Mouse (Mus musculus) kidney, embryonic 16.5 days (tissue): Measurements from ENCODE around the gene Fam120b. TPM values are rescaled to one million over a fixed set of nuclear protein-coding genes. Genes with fewer than 3 reads are reported as not detected.

Experiments used
- ATAC-seq: fragments of 200-750 bp; cut with Nextera tagmentation; 2 replicates; pipeline ENCODE4 v1.8.0; 2017; ENCODE audit warnings: moderate TSS enrichment; ENCODE audit not compliant: low FRiP score, low TSS enrichment
- H3K27ac ChIP-seq: fragments of 300-500 bp; sonication (generic); 2 replicates; pipeline ENCODE4 v1.5.1; 2014; ENCODE audit warnings: low read length
- H3K27me3 ChIP-seq: fragments of 300-500 bp; sonication (generic); 2 replicates; pipeline ENCODE4 v1.6.1; 2014; ENCODE audit warnings: low read length, control low read depth, mixed read lengths; ENCODE audit not compliant: insufficient read depth
- H3K36me3 ChIP-seq: fragments of 300-500 bp; sonication (generic); 2 replicates; pipeline ENCODE4 v1.6.1; 2014; ENCODE audit warnings: low read length, control low read depth, mixed read lengths; ENCODE audit not compliant: insufficient read depth
- H3K4me1 ChIP-seq: fragments of 300-500 bp; sonication (generic); 2 replicates; pipeline ENCODE4 v1.6.1; 2014; ENCODE audit warnings: low read length, control low read depth, mixed read lengths; ENCODE audit not compliant: insufficient read depth
- H3K4me2 ChIP-seq: fragments of 300-500 bp; sonication (generic); replicated peaks from 2 replicates; pipeline ENCODE4 v1.6.1; 2014; ENCODE audit warnings: low read depth, low read length
- H3K4me3 ChIP-seq: fragments of 300-500 bp; sonication (generic); 2 replicates; pipeline ENCODE4 v1.5.1; 2014; ENCODE audit warnings: mild to moderate bottlenecking, low read length
- H3K9ac ChIP-seq: fragments of 300-500 bp; sonication (generic); replicated peaks from 2 replicates; pipeline ENCODE4 v1.6.1; 2014; ENCODE audit warnings: low read length
- H3K9me3 ChIP-seq: fragments of 300-500 bp; sonication (generic); 2 replicates; pipeline ENCODE4 v1.6.1; 2016; ENCODE audit warnings: low read length, control low read depth
- WGBS: fragments of 180-500 bp; shearing (Covaris S2); extraction: QIAGEN DNeasy Blood & Tissue Kit; methylation state at CpG from one replicate; pipeline ENCODE4 v1.1.7; 2014; 5-methylcytosine and 5-hydroxymethylcytosine counted together
- polyA plus RNA-seq: library from polyadenylated mRNA; unstranded; fragments of >200 nt; fragmentation: Nextera tagmentation; extraction: Ambion mirVana; gene quantifications from 2 replicates; pipeline ENCODE4 v1.2.1, GENCODE M21; 2015

Gene Fam120b
- polyA plus RNA-seq, 1 experiment from 2014 or later = 31.4 TPM

- Histone ChIP-seq H3K36me3 (peaks cover 18% of the 10 kb centered on the region), H3K4me1 (peaks cover 23% of the 10 kb centered on the region), H3K4me2 (peak overlapping the region; percentile 97), H3K9ac (peak overlapping the region; percentile 37), H3K27me3 (peaks cover 20% of the 10 kb centered on the region), H3K4me3 (peak overlapping the region; percentile 74), H3K9me3 (no peaks in the 10 kb centered on the region), H3K27ac (peak overlapping the region; percentile 50)
- no peak for ATAC-seq
- WGBS = 53% methylated on average over 17 of the region's 17 CpGs
Observed at GRCm38 (mm10) chr17:15371967-15372835, 23.8 kb upstream of the Fam120b start.

- peaks cover 30% of the 10 kb centered on the region for H3K4me1 ChIP-seq
- peak overlapping the region; percentile 74 for H3K4me3 ChIP-seq
- peaks cover 12% of the 10 kb centered on the region for H3K36me3 ChIP-seq
- no peaks in the 10 kb centered on the region for H3K9me3 ChIP-seq
- no peak for ATAC-seq
- H3K4me2 ChIP-seq = peak overlapping the region; percentile 97
- peak overlapping the region; percentile 50 for H3K27ac ChIP-seq
- WGBS = 47% methylated on average over 15 of the region's 15 CpGs
- peaks cover 26% of the 10 kb centered on the region for H3K27me3 ChIP-seq
- peak overlapping the region; percentile 37 for H3K9ac ChIP-seq
Observed at GRCm38 (mm10) chr17:15372931-15373652, 22.9 kb upstream of the Fam120b start.

- H3K4me1 ChIP-seq = peaks cover 41% of the 10 kb centered on the region
- peak overlapping the region; percentile 73 for H3K9ac ChIP-seq
- H3K4me2 ChIP-seq = peak overlapping the region; percentile 97
- peak overlapping the region; percentile 74 for H3K4me3 ChIP-seq
- peaks cover 37% of the 10 kb centered on the region for H3K27me3 ChIP-seq
- WGBS = 2% methylated on average over 50 of the region's 50 CpGs
- no peaks in the 10 kb centered on the region for H3K9me3 ChIP-seq
- peak overlapping the region; percentile 67; the same call in 1 of the 2 replicates for H3K27ac ChIP-seq
- H3K36me3 ChIP-seq = 0 out of 2 replicates have a peak, but pooled peaks cover 8% of the 10 kb centered on the region
- no peak for ATAC-seq
Observed at GRCm38 (mm10) chr17:15374321-15375141, 21.5 kb upstream of the Fam120b start.

GRCm38 (mm10) chr17:15375224-15375623 lies 20.8 kb upstream of the Fam120b start:
- ATAC-seq = no peak
- Histone ChIP-seq H3K27ac (peak overlapping the region; percentile 67), H3K9ac (peak overlapping the region; percentile 73)

GRCm38 (mm10) chr17:15375701-15376493 lies 20.1 kb upstream of the Fam120b start:
- peak overlapping the region; percentile 80 for H3K27ac ChIP-seq
- under 1% methylated on average over 66 of the region's 69 CpGs for WGBS

More at GRCm38 (mm10) chr17:15375224-15375623, 20.8 kb upstream of the Fam120b start:
- H3K4me3 ChIP-seq = peak overlapping the region; percentile 74
- peaks cover 42% of the 10 kb centered on the region for H3K27me3 ChIP-seq
- H3K4me1 ChIP-seq = peaks cover 48% of the 10 kb centered on the region
- 0 out of 2 replicates have a peak, but pooled peaks cover 7% of the 10 kb centered on the region for H3K36me3 ChIP-seq
- no peaks in the 10 kb centered on the region for H3K9me3 ChIP-seq
- WGBS = under 1% methylated on average over 18 of the region's 18 CpGs
- peak overlapping the region; percentile 97 for H3K4me2 ChIP-seq

GRCm38 (mm10) chr17:15376494-15377181 lies 19.4 kb upstream of the Fam120b start, which contains the start of gene Dll1:
TSS of gene Dll1 (minus strand) at chr17:15376872.
- Histone ChIP-seq H3K4me3 (peak within 1 kb of the TSS; percentile 74), H3K9me3 (no peaks in the 10 kb centered on the region), H3K4me2 (peak within 1 kb of the TSS; percentile 97), H3K9ac (peak within 1 kb of the TSS; percentile 75), H3K27me3 (peaks cover 48% of the 10 kb centered on the region), H3K36me3 (no peaks in the 10 kb centered on the region), H3K27ac (peak within 1 kb of the TSS; percentile 80), H3K4me1 (peaks cover 61% of the 10 kb centered on the region)
- WGBS = under 1% methylated on average over 36 of the region's 36 CpGs
- ATAC-seq = peak; percentile 6

More at GRCm38 (mm10) chr17:15375701-15376493, 20.1 kb upstream of the Fam120b start:
- Histone ChIP-seq H3K36me3 (0 out of 2 replicates have a peak, but pooled peaks cover under 1% of the 10 kb centered on the region), H3K9ac (peak overlapping the region; percentile 75), H3K4me3 (peak overlapping the region; percentile 74), H3K9me3 (no peaks in the 10 kb centered on the region), H3K27me3 (peaks cover 44% of the 10 kb centered on the region), H3K4me2 (peak overlapping the region; percentile 97), H3K4me1 (peaks cover 55% of the 10 kb centered on the region)
- ATAC-seq = peak; percentile 80

GRCm38 (mm10) chr17:15377901-15378300 lies 18.1 kb upstream of the Fam120b start:
- Histone ChIP-seq H3K27ac (no peak overlapping the region), H3K9me3 (no peaks in the 10 kb centered on the region), H3K27me3 (peaks cover 58% of the 10 kb centered on the region), H3K4me3 (no peak overlapping the region), H3K9ac (no peak overlapping the region), H3K4me1 (peaks cover 52% of the 10 kb centered on the region), H3K4me2 (peak overlapping the region; percentile 97; the same call in 1 of the 2 replicates), H3K36me3 (no peaks in the 10 kb centered on the region)
- 0% methylated on average over 1 of the region's 1 CpGs for WGBS
- ATAC-seq = no peak

- no peak overlapping the region for H3K27ac ChIP-seq
- no peak overlapping the region for H3K9ac ChIP-seq
- no peak for ATAC-seq
- H3K4me3 ChIP-seq = no peak overlapping the region
- H3K36me3 ChIP-seq = no peaks in the 10 kb centered on the region
- peaks cover 58% of the 10 kb centered on the region for H3K27me3 ChIP-seq
- WGBS = 12% methylated on average over 15 of the region's 15 CpGs
- peaks cover 52% of the 10 kb centered on the region for H3K4me1 ChIP-seq
- 0 out of 2 replicates have a peak, but pooled peaks cover 3% of the 10 kb centered on the region for H3K9me3 ChIP-seq
- no peak overlapping the region for H3K4me2 ChIP-seq
Observed at GRCm38 (mm10) chr17:15378413-15379109, 17.4 kb upstream of the Fam120b start.
